Mouse (Mus musculus) heart, postnatal 36 days (tissue): Measurements from ENCODE around the gene Inka2. TPM values are rescaled to one million over a fixed set of nuclear protein-coding genes. Genes with fewer than 3 reads are reported as not detected.
A peak's percentile ranks its signal among the peaks of the same experiment; 100 is the strongest.

Experiments
- DNase-seq, 2 experiments: peaks; one replicate each; pipeline ENCODE4 v3.0.0; 2021 to 2022
- intact Hi-C: fragments of 180-260 bp; cut with DNase I; formaldehyde crosslinking; loops from one replicate; pipeline ENCODE4 v1.15.1; 2025
- total RNA-seq, 2 experiments: library from RNA; stranded (reverse); gene quantifications; 2 replicates each; pipeline ENCODE4 v1.2.3; 2021

Inka2 gene
- total RNA-seq, 2 experiments from 2014 or later = 15.3 to 18.8 TPM

DNA sequence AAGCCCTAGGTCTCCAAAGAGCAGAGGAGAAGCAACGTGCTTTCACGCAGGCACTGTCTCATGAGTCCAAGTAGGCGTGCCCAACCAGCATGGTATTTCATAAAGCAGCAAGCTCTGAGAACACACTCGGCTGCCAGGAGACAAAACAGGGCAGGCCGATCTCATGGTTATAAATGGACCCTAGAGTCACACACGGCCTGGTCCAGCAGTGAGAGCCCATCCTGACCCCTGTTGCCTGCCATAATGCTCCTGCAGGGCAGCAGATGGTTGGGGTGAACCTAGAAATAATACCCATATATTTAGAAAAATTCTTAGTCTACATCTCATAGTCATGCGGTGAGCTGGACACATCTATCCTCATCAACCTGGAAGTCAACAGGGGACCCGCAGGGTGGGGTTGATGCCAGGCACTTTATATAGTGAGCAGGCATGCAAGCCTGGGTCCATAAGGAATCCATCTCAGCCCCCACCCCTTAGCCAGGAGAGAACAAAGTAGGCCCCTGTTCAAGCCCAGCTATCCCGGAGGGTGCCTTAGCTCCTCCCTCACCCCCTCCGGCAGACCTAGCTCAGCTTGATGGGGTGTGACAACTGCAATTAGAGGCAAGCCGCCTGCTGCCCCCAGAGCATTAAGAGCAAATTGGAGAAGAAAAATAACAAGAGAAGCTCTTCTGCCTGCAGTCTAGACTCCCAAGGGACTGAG, 13.6 kb downstream of the Inka2 start:
- DNase-seq = no peak
- intact Hi-C loops = no loop called here

DNA sequence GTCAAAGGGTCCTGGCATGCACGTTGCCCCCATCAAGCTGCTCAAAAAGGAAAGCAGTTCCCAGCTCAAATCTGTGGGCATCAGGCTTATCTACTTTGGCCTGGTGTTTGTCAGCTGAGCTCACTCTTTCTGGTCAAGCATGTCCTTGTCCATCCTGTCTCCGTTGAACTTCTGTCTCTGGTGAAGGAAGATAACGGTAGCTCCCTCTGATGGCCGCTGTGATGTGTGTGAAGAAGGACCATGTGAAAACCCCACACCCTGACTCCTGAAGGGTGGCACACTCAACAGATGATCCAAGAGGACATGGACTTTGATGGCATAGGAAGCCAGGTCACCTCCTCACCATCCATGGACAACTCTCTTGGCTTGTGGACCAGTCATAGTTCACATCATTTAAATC, 14.3 kb downstream of the Inka2 start:
- intact Hi-C loops = no loop called here
- no peak for DNase-seq

DNA sequence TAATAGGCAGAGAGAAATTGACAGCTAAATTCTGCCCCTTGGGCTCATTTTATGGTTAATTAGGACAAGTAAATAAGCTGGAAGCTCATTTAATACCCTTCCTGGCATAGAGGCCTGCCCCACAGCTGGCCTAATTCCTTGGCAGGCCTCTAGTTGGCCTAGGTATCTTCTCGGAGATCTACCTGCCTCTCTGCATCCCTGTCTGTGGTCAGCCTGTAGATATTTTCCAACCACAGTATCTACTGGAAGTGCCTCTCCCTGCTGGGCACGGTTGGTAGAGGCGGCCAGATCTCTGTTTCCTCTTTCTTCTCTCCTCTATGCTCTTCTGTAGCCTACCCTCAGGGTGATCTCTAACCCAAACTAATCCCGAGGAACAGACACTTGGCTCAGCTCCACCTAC, 15.6 kb downstream of the Inka2 start:
- no peak for DNase-seq
- intact Hi-C loops = no loop called here

DNA sequence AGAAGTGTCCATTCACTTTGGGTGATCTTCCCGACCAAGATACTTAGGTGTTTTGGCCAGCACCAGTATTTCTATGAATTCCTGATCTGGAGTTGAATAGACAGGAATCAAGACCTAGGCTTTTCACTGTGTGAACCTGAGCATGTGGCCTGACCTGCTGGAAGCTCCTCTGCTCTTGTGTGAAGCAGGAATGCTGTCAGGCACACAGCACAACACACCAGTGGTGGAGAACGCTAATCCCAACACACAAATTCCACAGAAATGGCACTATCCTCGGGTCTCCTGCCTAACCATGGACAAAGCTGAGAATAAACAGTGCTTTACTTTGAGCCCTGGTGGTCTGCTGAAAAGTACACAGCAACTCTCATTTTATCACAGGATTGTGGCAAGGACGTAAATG, 16.1 kb downstream of the Inka2 start:
- no peak for DNase-seq
- intact Hi-C loops = no loop called here

DNA sequence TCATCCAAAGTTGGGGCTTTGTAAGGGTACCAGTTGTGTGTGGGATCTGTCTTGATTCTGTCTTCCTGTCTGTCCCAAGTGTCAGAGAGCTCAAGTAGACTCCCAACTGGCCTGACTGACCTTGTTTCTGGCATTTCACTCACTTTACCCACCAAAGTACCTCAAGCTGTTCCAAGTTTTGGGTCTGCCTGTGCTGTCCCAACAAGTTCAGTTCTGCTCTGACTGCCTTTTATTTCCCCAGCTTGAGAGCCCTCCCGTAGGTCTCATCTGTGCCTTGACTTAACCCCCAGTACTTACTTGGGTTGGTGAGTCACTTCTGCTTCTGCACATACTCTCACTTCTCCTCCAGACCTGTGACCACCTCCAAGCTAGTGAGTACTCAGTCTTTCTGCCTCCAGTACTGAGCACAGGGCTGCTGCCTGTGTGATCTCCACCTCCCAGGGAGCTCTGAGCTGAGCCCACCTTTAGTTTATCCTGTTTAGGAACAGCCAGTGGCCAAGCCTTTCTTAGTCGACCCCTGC, 17.3 kb downstream of the Inka2 start:
- no peak for DNase-seq
- intact Hi-C loops = no loop called here

DNA sequence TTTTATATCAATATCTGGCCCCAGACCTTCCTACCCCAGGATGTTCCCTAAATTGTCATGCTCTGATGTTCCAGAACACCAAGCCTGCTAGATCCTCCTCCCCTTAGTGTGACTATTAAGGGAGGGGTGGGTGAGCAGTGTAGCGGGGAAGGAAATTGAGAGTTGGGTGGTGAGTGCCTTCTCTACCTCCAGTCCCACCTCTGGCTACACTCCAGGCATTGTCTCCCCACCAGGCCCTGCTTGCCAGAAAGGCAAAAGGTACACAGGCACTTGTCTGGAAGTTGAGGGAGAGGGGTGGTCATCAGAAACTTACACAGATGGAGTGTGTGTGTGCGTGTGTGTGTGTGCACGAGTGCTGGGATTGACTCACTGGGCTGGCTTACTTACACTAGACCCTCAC, 18.1 kb downstream of the Inka2 start:
- intact Hi-C loops = no loop called here
- no peak for DNase-seq

DNA sequence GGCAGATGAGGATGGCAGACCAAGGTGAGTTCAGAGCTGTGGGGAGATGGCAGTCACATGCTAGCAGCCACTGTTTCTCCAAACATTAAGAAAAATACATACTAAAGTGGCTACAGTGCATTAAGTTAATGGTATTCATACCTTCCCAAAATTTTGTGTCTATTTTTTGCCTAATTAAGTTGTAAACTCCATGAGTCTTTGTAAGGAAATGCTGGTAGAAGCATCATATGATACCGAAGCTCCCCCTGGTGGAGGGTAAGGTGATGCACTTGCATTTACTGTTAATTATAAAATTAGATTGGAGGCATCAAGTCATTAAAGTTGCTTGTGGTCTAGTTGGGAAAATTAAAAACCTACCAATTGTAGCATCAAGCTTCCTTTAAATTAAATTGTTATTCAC, 21.6 kb downstream of the Inka2 start:
- DNase-seq = peak in 1 of 2 experiments; percentile 69
- intact Hi-C loops = loop anchor here (1.0 to 5.0 kb wide), 5 partner anchors 39 to 231 kb away; partner anchors contain the start of genes Ddx20 and Wdr77

DNA sequence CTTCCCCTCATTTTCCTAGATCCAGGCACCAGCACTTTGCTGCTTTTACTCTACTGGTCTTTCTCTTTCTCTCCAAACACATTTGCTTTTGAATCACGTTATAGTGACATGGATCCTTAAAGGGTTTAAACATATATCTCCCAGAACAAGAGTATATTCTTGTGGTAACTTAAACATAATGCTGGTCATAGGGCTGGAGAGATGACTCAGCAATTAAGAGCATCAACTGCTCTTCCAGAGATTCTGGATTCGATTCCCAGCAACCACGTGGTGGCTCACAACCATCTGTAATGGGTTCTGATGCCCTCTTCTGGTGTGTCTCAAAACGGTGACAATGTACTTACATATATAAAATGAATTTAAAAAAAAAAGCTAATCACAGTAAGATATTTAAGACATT, 28.0 kb downstream of the Inka2 start:
- intact Hi-C loops = no loop called here
- no peak for DNase-seq

DNA sequence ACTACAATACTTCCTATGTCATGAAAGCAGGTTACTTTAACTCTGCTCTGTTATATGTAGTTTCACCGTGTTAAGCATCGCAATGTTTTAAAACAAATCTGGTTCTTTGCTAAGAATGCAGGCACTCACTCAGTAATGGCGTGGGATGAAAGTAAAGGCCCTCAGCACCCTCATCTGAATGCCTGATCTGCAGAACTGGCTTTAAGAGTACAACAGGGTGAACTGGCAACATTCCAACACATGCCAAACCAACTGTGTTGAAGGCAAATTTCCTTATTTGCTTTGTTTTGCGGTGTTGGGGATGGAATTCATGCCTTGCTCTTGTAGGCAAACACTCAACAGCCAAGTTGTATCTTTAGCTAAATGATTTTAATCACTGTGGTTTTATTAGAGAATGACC, 29.1 kb downstream of the Inka2 start:
- intact Hi-C loops = no loop called here
- DNase-seq = no peak

DNA sequence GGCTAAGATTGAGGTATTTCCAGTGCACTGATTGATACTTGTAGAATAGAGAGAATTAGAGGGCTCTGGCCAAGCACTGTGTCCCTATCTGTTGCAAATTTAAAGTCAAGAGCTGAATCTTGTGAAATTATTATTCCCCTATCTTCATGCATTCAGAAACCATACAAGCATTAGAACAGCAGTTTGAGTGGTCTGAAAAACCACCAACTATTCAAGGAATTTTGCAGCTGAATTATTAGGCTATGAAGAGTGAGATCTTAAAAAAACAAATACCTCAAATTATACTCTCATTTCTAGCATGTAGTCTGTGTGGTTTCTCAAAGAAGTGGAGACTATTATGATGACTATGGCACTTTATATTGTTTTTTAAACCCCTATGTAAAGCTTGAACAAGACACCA, 30.9 kb downstream of the Inka2 start:
- intact Hi-C loops = no loop called here
- no peak for DNase-seq

DNA sequence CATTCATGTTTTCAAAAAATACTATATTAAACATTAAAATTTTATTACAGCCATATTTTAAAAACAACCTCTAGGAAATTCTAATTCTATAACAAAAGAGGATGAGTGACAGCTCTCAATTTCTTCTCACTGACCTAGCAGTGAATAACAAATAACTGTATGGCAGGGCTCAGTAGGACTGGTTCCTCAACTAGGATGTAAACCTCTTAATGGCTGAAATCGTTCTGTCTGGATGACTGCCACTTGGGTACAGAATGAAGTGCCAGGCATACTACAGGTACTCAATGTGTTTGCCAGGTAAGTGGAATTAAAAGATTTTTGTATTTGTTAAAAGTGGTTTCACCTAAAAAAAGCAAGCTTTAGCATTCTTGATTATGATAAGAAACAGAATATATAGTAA, 31.7 kb downstream of the Inka2 start:
- DNase-seq = no peak
- intact Hi-C loops = no loop called here

DNA sequence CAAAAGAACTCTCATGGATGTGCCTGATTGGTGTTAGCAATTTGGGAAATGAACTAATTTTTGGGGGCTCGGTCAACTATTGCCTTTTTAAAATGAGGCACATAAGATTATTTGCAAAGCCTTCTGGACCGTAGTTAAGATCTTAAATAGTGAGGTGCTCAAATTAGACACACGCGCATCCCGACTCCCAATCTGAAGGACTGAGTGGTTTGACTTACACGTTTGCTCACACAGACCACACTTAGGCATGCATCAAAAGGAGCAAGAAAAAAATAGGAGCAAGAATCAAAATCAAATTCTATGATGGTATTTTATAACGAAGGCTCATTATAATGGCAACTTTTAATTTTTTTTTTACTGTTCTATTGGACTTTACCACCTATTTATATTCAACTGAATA, 32.7 kb downstream of the Inka2 start:
- DNase-seq = no peak
- intact Hi-C loops = no loop called here

DNA sequence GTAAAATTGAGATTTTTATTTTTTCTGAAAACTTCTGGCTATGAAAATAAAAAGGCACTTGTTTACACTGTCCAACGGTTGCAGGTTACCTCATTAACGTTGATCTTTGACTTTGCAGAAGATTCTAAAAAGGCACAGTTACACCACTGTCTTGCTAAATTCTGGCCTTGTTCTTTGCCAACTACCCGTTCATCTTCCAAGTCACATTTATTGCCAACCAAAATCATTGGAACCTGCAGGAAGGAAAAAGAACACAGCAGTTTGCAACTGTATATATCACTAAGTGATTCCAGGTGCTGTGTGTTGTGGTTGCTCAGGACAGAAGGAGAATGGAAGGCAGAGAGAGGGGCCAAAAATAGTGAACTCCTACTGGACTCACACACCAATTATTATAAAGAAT, 33.3 kb downstream of the Inka2 start:
- intact Hi-C loops = no loop called here
- DNase-seq = no peak

DNA sequence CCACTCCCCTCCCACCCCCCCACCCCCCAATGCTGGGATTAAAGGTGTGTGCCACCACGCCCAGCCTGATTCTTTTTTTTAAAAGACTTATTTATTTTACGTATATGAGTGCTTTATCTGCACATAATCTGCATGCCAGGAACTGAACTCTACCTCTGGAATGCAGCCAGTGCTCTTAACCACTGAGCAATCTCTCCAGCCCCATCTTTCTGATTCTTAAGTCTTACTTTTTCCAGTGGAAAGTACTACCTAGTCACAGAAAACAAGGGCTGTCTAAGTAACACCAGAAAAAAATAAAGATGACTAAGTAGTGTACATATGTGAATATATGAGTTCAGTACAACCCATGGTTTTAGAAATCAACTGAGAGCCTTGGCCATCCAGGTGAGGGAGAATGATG, 42.1 kb downstream of the Inka2 start:
- intact Hi-C loops = no loop called here
- DNase-seq = no peak

DNA sequence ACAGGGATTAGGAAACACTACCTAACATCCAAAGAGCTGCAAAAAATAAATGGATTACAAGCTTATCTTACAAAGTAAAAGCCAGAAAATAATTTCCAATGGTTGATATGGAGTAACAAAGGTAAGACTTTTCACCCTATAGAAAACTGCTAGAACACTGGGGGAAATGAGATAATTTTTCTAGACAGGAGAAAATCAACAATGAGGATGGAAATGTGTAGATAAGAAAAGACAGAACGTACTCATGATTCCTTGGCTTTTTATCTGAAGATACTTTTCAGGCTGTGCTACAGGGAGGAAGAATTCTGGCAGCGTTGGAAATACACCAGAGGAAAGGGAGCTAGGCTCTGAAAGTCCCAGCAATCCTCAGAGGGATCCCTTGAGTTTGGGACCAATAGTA, 46.4 kb downstream of the Inka2 start:
- intact Hi-C loops = no loop called here
- no peak for DNase-seq

DNA sequence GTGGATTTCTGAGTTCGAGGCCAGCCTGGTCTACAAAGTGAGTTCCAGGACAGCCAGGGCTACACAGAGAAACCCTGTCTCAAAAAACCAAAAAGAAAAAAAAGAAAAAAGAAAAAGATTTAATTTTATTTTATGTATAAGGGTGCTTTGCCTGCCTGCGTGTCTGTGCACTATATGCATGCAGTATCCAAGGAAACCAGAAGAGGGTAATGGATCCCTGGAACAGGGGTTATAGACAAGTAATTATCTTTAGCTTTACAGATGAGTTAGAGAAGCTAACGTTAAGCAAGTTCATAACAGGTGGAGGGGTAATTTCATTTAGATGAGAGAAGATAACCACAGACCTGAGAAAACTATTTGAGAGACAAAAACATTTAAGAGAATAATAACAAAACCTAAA, 49.8 kb downstream of the Inka2 start:
- no peak for DNase-seq
- intact Hi-C loops = no loop called here

DNA sequence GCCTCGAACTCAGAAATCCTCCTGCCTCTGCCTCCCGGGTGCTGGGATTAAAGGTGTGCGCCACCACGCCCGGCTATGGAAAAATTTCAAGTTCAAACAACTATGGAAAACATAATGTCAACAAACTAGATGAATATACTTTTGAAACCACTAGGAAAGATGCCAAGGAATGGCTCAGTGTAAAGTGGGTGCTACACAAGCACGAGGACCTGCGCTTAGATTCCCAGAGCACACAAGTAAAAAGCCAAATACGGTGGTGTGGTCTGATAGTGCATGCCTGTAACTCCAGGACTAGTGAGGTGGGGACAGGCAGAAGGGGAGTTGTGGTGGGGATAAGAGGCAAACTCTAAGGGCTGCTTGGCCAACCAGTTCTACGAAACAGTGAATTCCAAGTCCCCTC, 50.7 kb downstream of the Inka2 start:
- DNase-seq = no peak
- intact Hi-C loops = no loop called here

DNA sequence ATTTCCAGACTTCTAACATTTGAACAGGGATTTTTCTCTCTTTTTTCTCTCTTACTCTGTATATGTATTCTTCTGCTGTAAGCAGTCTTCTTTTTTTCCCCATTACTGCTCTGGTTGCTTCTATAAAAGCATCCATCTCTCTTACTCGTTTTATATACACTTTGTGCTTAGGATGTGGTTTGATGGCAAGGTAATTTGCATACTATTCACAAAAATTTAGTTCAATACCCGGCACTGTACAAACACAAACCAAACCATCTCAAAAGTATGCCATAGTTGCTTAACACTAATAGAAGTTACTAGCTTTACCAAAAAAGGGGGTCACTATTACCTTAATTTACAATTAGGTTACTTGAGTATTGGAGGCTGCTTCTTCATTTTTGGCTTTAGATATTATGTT, 52.1 kb downstream of the Inka2 start:
- DNase-seq = no peak
- intact Hi-C loops = no loop called here

DNA sequence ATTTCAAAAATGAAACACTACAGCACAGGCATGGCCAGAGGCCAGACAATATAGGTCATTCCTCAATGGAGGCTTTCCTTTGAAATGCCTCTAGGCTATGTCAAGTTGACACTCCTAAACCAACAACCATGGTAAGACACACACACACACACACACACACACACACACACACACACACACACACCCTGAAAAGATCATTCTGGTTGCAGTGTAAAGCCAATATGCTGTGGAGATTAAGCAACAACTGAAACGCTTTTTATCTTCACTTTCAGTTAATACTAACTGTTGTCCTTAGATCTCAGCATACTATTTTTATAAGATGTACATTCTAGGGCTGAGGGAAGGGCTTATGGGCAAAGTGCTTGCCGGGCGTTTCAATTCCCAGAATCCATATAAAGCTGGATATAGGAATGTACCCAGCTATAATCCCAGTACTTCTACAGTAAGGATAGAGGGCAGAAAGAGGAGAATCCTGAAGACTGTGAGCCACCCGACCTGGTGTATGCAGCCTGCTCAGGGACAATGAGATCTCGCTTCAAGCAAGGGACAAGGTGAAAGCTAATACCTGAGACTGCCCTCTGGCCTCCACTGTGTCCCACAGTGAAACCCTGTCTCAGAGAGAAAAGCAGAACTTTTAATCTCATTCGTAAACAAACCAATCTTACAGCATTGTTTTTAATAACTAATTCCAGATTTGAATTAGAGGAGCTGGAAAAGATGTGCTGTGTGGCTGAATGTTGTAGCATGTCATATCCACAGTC, 53.1 kb downstream of the Inka2 start:
- DNase-seq = no peak
- intact Hi-C loops = no loop called here

DNA sequence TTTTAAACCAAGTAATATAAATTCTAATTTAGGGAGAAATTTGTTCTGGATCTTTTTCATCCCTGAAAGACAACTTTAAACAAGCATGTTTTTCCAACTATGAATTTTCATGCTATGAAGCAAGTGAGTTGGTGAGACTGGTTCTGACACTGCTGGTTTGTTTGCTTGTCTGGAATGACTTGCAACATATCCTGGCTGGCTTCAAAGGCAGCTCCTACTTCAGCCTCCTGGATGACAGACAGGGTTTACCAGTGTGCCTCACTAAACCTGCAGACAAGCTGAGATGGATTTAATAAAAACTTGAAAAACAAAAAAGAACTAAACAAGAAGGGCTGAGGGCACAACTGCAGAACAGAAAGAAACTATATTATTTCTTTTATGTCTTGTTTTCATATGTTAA, 53.7 kb downstream of the Inka2 start:
- no peak for DNase-seq
- intact Hi-C loops = no loop called here

DNA sequence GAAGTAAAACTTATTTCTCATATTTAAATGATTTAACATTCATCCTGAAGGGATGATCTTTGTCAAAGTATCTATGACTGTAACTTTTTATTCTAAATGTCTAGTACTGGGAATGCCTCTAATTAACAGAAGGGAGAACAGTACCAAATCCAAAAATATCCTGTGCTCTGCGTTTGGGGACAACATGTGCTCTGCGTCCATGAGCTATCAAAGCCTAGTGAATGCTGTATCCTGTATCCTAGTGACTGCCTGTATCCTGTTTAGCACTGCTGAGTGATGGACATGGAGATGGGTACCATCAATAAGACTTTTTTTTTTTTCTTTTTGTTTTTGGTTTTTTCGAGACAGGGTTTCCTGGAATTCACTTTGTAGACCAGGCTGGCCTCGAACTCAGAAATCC, 54.3 kb downstream of the Inka2 start:
- DNase-seq = no peak
- intact Hi-C loops = no loop called here

DNA sequence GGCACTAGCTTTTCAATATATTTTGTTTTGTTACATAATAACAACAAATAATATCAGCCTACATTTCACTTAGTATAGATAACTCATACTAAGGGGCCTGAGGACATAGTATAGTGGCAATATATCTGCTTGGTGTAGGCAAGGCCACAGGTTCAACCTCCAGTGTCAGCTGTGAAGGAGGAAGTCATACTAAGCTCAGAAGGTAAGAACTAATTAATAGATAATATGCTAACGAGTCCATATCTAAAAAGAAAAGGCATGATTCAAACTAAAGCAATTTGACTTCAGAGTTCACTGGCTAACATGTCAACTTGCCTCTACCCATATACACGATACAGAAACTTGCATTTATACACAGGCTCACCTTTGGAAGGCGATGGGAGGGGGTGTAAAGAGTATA, 55.7 kb downstream of the Inka2 start:
- intact Hi-C loops = loop anchor here (5.0 kb wide), 1 partner anchor 37 kb away; no protein-coding TSS in a partner anchor

More for the DNA sequence above, 55.7 kb downstream of the Inka2 start:
- no peak for DNase-seq
